Mouse (Mus musculus) layer of hippocampus, postnatal 25 days (tissue): ENCODE measurements at regions not wholly inside any gene's neighbourhood (a gene's known extent, or its start where the extent isn't known, plus 50 kb on each side); places are given as distances from the start of the nearest gene placed in this dataset.

ENCODE experiments used
- DNase-seq, 2 experiments: peaks; one replicate each; pipeline ENCODE4 v3.0.0; 2022; ENCODE audit warnings: mixed read lengths in 2 of 2, low spot score in 1 of 2; ENCODE audit errors: extremely low spot score in 1 of 2

DNA sequence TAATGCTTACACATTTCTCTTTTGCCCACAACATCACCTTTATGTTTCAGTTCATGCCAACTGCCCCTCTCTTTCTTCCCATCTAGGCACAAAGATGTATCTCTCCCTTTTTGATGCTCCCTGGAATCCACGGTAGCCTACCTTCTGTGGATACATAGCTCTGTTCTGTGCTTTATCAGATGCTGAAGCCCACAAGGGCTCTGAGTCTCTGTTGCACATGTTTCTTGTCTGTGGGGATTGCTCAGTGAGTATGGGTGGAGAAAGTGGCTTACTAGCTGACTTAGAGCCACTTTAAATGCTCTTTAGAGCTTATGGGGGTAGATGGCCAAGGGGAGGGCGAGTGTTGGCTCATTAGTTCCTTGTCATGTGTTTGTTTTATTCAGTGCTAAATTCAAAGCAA lies 289.9 kb upstream of the Fam92a start:
- no peak for DNase-seq

- DNase-seq: no peak
Measured at GRCm38 (mm10) chr4:12461251-12461650, 289.4 kb upstream of the Fam92a start.

DNA sequence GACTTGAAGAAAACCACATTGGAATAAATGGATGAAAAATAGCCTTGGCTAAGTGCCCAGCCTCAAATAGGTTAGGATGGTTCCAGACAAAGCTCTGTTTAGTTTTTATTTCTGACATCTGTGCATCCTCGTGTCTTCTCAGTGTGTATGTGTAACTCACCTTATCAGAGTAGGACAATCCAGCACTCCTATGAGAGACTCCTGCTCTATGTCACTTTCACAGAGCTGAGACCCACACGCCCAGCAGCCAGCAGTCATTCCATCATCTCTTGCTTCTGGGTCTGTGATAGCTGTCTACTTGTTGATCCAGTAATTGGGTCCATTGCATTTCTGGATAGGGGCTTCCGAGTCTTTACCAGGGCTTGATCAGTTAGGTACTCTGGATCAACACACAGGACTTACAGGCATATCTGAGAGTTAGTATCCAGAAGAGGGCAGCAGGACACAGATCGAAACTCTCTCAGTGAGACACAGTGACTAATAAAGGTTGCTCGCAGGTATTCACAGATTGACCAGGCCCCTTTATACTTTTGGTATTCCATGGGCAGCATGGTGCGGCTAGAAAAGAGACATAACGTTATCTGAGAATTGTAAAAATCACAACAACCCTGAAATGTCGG lies 286.3 kb upstream of the Fam92a start:
- no peak for DNase-seq

- DNase-seq: no peak
Measured at GRCm38 (mm10) chr4:12452086-12452485, 280.3 kb upstream of the Fam92a start.

DNA sequence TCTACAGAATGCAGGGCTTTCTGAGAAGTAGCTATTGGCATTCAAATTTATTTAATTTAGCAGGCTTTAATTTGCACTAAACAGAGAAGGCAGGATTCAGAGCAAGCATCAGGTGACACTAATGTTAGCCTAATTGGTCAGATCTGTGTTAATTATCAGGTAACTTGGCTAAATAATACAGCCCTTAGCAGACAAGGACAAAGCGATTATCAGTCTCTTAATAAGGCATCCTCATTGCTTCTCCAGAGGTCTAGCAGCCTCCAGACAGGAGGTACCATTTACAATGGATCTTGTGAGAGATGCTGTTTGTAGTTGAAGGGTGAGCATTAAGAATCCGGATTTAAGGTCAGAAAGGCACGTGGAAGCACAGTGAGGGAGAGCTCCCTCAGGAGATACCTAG lies 253.7 kb upstream of the Fam92a start:
- no peak for DNase-seq

DNA sequence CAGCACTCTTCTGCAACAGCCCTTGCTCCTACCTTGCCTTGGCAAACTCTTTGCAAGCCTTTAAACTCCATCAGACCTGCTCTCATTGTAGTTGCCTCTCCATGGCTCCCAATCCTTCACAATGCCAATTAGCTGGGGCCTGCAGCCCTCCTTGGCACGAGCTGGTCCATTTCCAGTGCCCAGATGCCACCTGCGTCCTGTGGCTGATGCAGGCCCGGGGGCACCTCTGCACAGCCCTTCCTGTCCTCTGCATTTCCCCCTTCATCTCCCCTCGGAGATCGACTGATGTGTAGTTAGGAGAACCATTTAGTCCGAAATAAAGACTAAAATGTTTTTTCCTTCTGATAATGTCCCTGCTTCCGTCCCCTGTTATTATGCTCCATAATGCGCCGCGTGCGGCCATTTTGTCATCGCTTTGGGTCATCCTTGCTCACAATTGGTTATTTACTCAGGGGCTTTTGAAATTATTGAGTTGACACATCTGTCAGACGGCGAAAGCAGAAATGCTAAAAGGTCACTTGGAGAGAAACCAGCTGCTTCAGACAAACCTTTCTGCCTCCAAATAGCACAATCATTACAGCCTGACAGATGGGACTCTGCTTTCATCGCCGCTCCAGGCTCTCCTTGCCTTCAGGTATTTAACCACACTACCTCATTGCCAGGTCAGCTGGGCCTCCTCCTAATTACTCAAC lies 250.0 kb upstream of the Fam92a start:
- no peak for DNase-seq

DNA sequence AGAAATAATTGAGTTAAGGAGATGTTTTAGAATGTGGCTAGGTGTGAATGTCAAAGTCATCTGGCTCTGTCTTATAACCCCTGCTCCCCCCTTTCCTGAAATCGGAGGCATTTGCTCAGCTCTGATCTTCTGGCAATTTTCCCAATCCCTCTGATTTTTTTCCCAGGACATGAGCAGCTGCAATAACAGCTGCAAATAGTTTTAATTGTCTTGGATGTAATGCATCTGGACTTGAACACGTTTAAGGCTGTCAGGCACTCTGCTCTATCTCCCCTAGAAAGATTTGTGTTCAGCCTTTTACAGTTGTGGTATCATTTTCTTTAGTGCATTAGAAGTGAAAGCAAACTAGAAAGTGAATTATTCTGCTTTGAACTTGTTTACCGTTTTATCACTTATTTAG lies 246.3 kb upstream of the Fam92a start:
- no peak for DNase-seq

DNA sequence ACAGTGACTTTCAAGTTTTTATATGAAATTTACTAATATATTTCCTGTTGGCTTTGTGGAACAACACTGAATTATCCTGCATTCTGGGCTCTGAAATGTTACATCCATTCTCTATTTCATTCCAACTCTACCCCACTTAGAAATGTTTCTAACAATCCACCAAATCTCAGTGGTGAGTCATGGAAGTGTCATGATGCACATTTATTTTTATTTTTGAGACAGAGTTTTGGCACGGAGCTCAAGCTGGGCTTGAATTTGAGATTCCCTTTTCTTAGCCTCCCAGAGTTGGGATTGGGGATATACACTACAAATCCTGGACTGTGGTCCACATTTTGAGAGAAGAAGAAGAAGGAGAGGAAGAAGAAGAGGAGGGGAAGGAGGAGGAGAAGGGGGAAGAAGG lies 223.5 kb upstream of the Fam92a start:
- no peak for DNase-seq

GRCm38 (mm10) chr4:12376797-12377570 lies 205.2 kb upstream of the Fam92a start:
- DNase-seq: no peak

- no peak for DNase-seq
Measured at GRCm38 (mm10) chr4:12369551-12369950, 197.7 kb upstream of the Fam92a start.

- no peak for DNase-seq
Measured at GRCm38 (mm10) chr4:12356992-12357634, 185.3 kb upstream of the Fam92a start.

DNA sequence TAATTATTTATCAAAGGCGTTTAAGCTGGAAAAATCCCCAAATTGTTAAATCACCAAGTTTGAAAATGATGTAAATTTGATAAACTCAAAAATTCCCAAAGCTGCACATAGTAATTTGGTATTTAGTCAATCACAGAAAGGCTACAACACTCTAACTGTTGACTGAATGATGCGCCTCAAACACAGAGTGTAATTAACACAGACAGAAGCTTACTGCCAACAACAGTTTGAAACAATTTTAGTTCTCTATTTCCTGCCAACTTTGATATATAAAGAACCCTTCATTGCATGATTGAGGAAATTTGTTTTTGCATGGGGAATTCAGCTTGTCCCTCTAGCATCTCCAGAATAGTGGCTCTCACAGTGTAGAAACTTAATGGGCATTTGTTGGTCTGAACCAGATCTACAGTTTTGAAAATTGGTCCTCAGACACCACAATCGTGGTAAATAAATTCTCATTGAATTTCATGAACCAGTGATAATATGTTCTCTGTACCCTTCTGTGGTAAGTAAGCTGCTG lies 181.6 kb upstream of the Fam92a start:
- DNase-seq: no peak

- DNase-seq: no peak
Measured at GRCm38 (mm10) chr4:12339236-12339635, 167.4 kb upstream of the Fam92a start.

DNA sequence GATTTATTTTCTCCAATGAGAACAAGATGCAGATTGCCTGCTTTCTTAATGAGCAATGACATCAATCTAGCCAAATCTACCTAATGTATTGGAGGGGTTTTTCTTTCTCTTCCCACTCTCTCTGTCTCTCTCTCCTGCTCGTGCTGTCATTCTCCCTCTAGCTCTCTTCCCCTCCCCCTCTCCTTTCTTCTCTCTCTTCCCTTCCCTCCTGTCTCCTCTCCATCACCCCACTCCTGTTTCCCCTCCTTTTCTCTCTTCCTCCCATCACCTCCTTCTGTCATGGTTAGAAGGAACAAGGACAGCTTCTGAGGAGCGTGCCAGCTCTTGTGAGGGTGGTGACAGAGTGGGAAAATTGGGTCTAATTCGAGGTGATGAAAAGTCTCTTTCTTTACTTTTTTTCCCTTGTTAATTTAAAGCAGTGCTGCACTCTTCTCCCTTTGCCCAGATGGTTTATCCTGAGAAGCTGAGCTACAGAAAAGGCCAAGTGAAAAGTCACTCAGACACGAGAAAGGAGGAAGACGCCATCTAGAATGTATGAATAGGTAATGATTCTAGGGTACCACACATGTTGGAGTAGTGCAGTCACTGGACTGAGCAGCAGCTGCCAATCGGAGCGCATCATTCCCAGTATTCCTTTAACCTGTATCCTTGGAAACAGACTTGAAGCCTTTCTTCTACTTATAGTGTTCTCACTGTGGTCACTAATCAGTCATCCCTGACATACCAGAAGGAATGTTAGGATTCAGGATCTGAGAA lies 163.2 kb upstream of the Fam92a start:
- DNase-seq: no peak

- no peak for DNase-seq
Measured at GRCm38 (mm10) chr4:12334429-12334828, 162.6 kb upstream of the Fam92a start.

- no peak for DNase-seq
Measured at GRCm38 (mm10) chr4:12316024-12316423, 144.2 kb upstream of the Fam92a start.

DNA sequence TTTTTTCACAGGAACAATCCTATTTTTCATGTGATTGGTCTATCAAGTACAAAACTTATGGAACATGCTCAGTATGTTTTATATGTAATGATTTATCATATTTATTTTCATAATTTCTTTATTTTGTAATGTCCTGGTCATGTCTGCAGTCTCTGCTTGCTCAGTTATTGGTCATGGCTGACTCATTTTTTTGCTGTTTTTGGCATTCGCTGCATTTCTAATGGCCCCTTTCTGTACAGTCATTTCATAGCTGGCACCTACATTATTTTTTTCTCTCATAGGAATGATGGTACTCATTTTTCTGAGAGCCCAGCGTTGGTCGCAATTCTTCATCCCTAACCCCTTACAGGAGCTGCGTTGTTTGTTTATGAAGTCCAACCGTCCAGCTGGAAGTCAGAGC lies 136.5 kb upstream of the Fam92a start:
- no peak for DNase-seq

- no peak for DNase-seq
Measured at GRCm38 (mm10) chr4:12306618-12307565, 135.1 kb upstream of the Fam92a start.

DNA sequence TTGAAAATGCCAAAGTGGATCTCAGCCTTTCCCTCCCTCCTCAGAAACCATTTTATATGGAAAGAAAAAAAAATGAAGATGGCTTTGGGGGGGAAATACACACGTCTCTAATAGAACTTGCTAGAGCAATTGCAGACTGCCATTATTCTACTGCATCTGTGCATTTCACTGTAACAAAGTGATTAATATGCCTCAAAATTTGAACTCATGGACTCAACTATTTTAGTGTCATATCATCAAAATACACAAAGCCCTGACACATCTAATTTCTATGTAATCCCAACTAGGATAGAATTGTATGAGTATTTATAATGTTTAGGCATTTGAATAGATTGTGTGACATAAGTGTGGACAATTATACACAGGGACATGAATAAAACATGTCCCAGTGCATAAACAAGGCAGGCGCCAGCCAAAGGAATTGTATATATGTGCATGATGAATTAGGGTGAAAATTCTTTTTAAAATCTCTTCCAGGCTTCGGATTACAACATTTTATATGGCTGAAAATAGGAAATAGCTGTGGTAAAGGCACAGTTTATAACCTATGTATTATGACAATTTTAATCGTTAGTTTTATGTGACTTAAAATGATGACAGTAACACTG lies 115.4 kb upstream of the Fam92a start:
- DNase-seq: no peak
